Mouse (Mus musculus): Measurements from ENCODE around the gene Tgfbr2. TPM values are rescaled to one million over a fixed set of nuclear protein-coding genes. Genes with fewer than 3 reads are reported as not detected.
A peak's percentile ranks its signal among the peaks of the same experiment; 100 is the strongest.

Tgfbr2 gene
- polyA plus RNA-seq, 1 experiment from 2014 or later = 27.2 TPM

DNA sequence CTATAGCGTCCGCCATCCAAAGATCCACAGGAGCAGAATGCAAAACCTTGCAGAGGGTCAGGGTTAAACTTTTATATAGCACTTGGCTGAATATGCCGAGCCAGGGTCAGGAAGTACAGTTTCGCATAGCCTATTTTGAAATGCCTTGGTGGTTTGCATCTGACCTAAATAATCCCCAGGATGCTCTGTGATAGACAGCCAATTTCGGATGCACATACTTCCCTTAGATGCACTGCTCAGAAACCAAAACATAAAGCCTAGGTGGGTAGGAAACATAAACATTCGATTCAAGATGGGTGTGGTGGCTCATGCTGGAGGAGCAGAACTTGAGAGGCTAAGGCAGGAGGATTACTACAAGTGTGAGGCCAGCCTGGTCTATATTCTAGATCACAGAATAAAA lies 6.1 kb downstream of the Tgfbr2 start:
- Histone ChIP-seq H3K27me3 (ENCODE audit: control insufficient read depth, insufficient read depth, low read length) (no peaks in the 10 kb centered on the region), H3K4me2 (replicated peaks; ENCODE audit: low read depth, low read length) (no peak overlapping the region)
- 62% methylated on average over 6 of the region's 6 CpGs for WGBS

GRCm38 (mm10) chr9:116167304-116167880 lies 7.8 kb downstream of the Tgfbr2 start:
- Histone ChIP-seq H3K4me2 (replicated peaks; ENCODE audit: low read depth, low read length) (no peak overlapping the region), H3K36me3 (ENCODE audit: control insufficient read depth, insufficient read depth, low read length) (no peaks in the 10 kb centered on the region), H3K4me1 (ENCODE audit: control insufficient read depth, insufficient read depth, low read length) (peaks cover 20% of the 10 kb centered on the region), H3K9ac (ENCODE audit: low read depth, low read length) (no peak overlapping the region), H3K27ac (ENCODE audit: low read depth, low read length) (peak overlapping the region; percentile 51; the same call in 1 of the 2 replicates), H3K9me3 (ENCODE audit: control insufficient read depth, low read length) (peaks cover 2% of the 10 kb centered on the region; the same call in 1 of the 2 replicates), H3K27me3 (ENCODE audit: control insufficient read depth, insufficient read depth, low read length) (no peaks in the 10 kb centered on the region), H3K4me3 (ENCODE audit: low read length) (no peak overlapping the region)
- no peak for ATAC-seq (ENCODE audit: low FRiP score, low TSS enrichment)
- WGBS = 72% methylated on average over 6 of the region's 6 CpGs

More for the DNA sequence above, 6.1 kb downstream of the Tgfbr2 start:
- no peak for ATAC-seq (ENCODE audit: low FRiP score, low TSS enrichment)
- Histone ChIP-seq H3K9me3 (ENCODE audit: control insufficient read depth, low read length) (no peaks in the 10 kb centered on the region), H3K4me1 (ENCODE audit: control insufficient read depth, insufficient read depth, low read length) (peaks cover 25% of the 10 kb centered on the region), H3K4me3 (ENCODE audit: low read length) (no peak overlapping the region), H3K27ac (ENCODE audit: low read depth, low read length) (no peak overlapping the region), H3K36me3 (ENCODE audit: control insufficient read depth, insufficient read depth, low read length) (no peaks in the 10 kb centered on the region), H3K9ac (ENCODE audit: low read depth, low read length) (no peak overlapping the region)

DNA sequence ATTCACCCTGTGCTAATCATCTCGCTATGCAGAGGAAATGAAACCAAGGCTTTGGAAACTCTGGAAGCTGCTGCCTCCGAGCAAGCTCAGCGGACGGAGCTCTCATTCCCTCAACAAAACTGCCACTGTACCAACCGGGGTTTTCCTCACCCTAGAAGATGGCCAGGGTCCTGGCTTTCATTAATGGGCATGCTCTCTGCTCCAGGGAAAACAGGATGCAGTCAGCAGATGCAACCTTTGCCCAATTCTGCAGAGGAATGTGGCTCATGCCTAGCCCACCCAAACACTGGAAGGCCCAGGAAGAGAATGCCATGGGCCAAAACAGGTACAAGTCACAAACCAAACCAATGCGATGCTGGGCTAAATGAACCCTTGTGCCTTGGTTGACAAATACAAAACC lies 8.8 kb downstream of the Tgfbr2 start:
- no peaks in the 10 kb centered on the region for H3K36me3 ChIP-seq (ENCODE audit: control insufficient read depth, insufficient read depth, low read length)
- no peaks in the 10 kb centered on the region for H3K27me3 ChIP-seq (ENCODE audit: control insufficient read depth, insufficient read depth, low read length)
- H3K9me3 ChIP-seq (ENCODE audit: control insufficient read depth, low read length) = peaks cover 2% of the 10 kb centered on the region; the same call in 1 of the 2 replicates
- no peak for ATAC-seq (ENCODE audit: low FRiP score, low TSS enrichment)
- H3K9ac ChIP-seq (ENCODE audit: low read depth, low read length) = no peak overlapping the region
- H3K4me1 ChIP-seq (ENCODE audit: control insufficient read depth, insufficient read depth, low read length) = peaks cover 19% of the 10 kb centered on the region
- no peak overlapping the region for H3K4me3 ChIP-seq (ENCODE audit: low read length)
- H3K27ac ChIP-seq (ENCODE audit: low read depth, low read length) = no peak overlapping the region
- WGBS = 75% methylated on average over 6 of the region's 6 CpGs
- H3K4me2 ChIP-seq (replicated peaks; ENCODE audit: low read depth, low read length) = no peak overlapping the region

DNA sequence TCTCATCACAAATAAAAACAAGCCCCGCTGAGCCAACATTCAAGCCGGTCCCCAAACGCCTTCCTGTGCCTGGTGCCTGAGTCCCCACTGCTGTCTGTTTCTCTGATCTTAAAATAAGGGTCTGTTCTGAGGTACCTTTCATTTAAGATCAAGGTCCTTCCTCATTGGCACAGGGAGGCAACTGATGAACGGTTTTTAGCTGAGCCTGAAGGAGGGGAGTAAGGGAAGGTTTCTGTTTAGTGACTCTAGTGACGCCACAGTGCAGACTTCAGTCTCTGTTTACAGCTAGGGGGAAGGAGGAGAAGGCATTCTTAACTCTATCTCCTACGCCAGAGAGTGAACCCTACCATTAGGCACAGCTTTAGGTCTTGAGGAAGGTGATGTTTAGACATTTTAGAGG lies 11.3 kb downstream of the Tgfbr2 start:
- WGBS = 81% methylated on average over 6 of the region's 6 CpGs
- H3K4me1 ChIP-seq (ENCODE audit: control insufficient read depth, insufficient read depth, low read length) = peaks cover 2% of the 10 kb centered on the region
- no peak overlapping the region for H3K9ac ChIP-seq (ENCODE audit: low read depth, low read length)
- no peak overlapping the region for H3K27ac ChIP-seq (ENCODE audit: low read depth, low read length)
- no peak overlapping the region for H3K4me3 ChIP-seq (ENCODE audit: low read length)
- no peak overlapping the region for H3K4me2 ChIP-seq (replicated peaks; ENCODE audit: low read depth, low read length)
- ATAC-seq (ENCODE audit: low FRiP score, low TSS enrichment) = no peak
- no peaks in the 10 kb centered on the region for H3K27me3 ChIP-seq (ENCODE audit: control insufficient read depth, insufficient read depth, low read length)
- peaks cover 2% of the 10 kb centered on the region; the same call in 1 of the 2 replicates for H3K9me3 ChIP-seq (ENCODE audit: control insufficient read depth, low read length)
- no peaks in the 10 kb centered on the region for H3K36me3 ChIP-seq (ENCODE audit: control insufficient read depth, insufficient read depth, low read length)

DNA sequence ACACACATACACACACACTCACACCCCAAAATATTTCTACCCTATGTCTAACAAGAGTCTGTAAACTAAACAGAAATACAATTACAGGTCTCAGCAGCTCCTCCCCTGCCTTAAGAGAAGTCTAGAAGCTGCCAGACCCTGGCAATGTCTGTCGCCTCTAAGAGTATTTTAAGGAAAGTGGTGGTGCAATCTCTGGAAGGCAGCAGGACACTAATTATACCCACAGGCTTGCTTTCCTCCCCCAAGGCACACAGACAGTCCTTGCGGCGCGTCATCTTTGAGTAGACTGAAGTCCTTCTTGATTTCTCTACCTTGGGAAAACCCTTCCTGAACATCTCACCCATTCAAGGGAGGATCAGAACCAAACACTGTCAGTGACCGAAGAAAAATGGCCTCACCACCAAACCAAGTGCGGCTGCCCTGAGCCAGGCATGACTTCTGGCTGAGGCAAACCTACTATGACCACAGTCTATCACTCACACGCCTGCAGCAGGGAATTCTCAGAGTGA lies 12.2 kb downstream of the Tgfbr2 start:
- Histone ChIP-seq H3K4me3 (ENCODE audit: low read length) (no peak overlapping the region), H3K4me1 (ENCODE audit: control insufficient read depth, insufficient read depth, low read length) (no peaks in the 10 kb centered on the region; the same call in 1 of the 2 replicates), H3K36me3 (ENCODE audit: control insufficient read depth, insufficient read depth, low read length) (no peaks in the 10 kb centered on the region), H3K9me3 (ENCODE audit: control insufficient read depth, low read length) (peaks cover 2% of the 10 kb centered on the region; the same call in 1 of the 2 replicates), H3K4me2 (replicated peaks; ENCODE audit: low read depth, low read length) (no peak overlapping the region), H3K27me3 (ENCODE audit: control insufficient read depth, insufficient read depth, low read length) (no peaks in the 10 kb centered on the region), H3K27ac (ENCODE audit: low read depth, low read length) (no peak overlapping the region), H3K9ac (ENCODE audit: low read depth, low read length) (no peak overlapping the region)
- no peak for ATAC-seq (ENCODE audit: low FRiP score, low TSS enrichment)
- 97% methylated on average over 7 of the region's 7 CpGs for WGBS

GRCm38 (mm10) chr9:116160860-116161259 lies 14.3 kb downstream of the Tgfbr2 start:
- no peaks in the 10 kb centered on the region for H3K36me3 ChIP-seq (ENCODE audit: control insufficient read depth, insufficient read depth, low read length)
- H3K4me2 ChIP-seq (replicated peaks; ENCODE audit: low read depth, low read length) = no peak overlapping the region
- no peaks in the 10 kb centered on the region for H3K27me3 ChIP-seq (ENCODE audit: control insufficient read depth, insufficient read depth, low read length)
- ATAC-seq (ENCODE audit: low FRiP score, low TSS enrichment) = no peak
- H3K4me1 ChIP-seq (ENCODE audit: control insufficient read depth, insufficient read depth, low read length) = no peaks in the 10 kb centered on the region
- H3K9me3 ChIP-seq (ENCODE audit: control insufficient read depth, low read length) = peaks cover 2% of the 10 kb centered on the region; the same call in 1 of the 2 replicates
- H3K27ac ChIP-seq (ENCODE audit: low read depth, low read length) = no peak overlapping the region
- no peak overlapping the region for H3K4me3 ChIP-seq (ENCODE audit: low read length)
- WGBS = 85% methylated on average over 7 of the region's 7 CpGs
- no peak overlapping the region for H3K9ac ChIP-seq (ENCODE audit: low read depth, low read length)

DNA sequence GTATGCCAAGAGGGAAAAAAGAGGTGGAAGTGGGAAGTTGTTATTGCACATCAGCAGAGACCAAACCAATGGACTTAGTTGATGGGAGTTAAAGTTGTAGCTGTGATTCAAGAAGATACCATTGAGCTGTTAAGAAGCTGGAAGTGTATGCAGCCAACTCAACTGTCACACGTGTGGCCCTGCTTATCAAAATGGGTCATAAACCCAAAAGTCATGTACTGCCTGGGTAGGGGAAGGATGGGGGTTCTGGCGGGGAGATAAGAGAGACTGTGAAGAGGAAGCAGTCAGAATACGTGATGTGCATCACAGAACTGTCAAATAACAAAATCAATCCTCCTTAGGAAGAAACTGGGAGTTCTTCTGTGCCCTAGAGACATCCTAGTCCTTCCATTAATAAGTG lies 15.1 kb downstream of the Tgfbr2 start:
- no peak overlapping the region for H3K4me3 ChIP-seq (ENCODE audit: low read length)
- no peak for ATAC-seq (ENCODE audit: low FRiP score, low TSS enrichment)
- no peak overlapping the region for H3K9ac ChIP-seq (ENCODE audit: low read depth, low read length)
- no peaks in the 10 kb centered on the region for H3K4me1 ChIP-seq (ENCODE audit: control insufficient read depth, insufficient read depth, low read length)
- no peaks in the 10 kb centered on the region for H3K36me3 ChIP-seq (ENCODE audit: control insufficient read depth, insufficient read depth, low read length)
- WGBS = 89% methylated on average over 3 of the region's 3 CpGs
- no peak overlapping the region for H3K27ac ChIP-seq (ENCODE audit: low read depth, low read length)
- H3K9me3 ChIP-seq (ENCODE audit: control insufficient read depth, low read length) = peaks cover 2% of the 10 kb centered on the region; the same call in 1 of the 2 replicates
- no peak overlapping the region for H3K4me2 ChIP-seq (replicated peaks; ENCODE audit: low read depth, low read length)
- H3K27me3 ChIP-seq (ENCODE audit: control insufficient read depth, insufficient read depth, low read length) = no peaks in the 10 kb centered on the region

- Histone ChIP-seq H3K4me2 (replicated peaks; ENCODE audit: low read depth, low read length) (no peak overlapping the region), H3K9me3 (ENCODE audit: control insufficient read depth, low read length) (no peaks in the 10 kb centered on the region), H3K9ac (ENCODE audit: low read depth, low read length) (no peak overlapping the region), H3K36me3 (ENCODE audit: control insufficient read depth, insufficient read depth, low read length) (no peaks in the 10 kb centered on the region; the same call in 1 of the 2 replicates), H3K27ac (ENCODE audit: low read depth, low read length) (no peak overlapping the region), H3K4me1 (ENCODE audit: control insufficient read depth, insufficient read depth, low read length) (0 out of 2 replicates have a peak, but pooled peaks cover 3% of the 10 kb centered on the region), H3K4me3 (ENCODE audit: low read length) (no peak overlapping the region), H3K27me3 (ENCODE audit: control insufficient read depth, insufficient read depth, low read length) (no peaks in the 10 kb centered on the region)
- WGBS = 79% methylated on average over 5 of the region's 5 CpGs
- ATAC-seq (ENCODE audit: low FRiP score, low TSS enrichment) = no peak
Observed at GRCm38 (mm10) chr9:116156501-116156900, 18.7 kb downstream of the Tgfbr2 start.

DNA sequence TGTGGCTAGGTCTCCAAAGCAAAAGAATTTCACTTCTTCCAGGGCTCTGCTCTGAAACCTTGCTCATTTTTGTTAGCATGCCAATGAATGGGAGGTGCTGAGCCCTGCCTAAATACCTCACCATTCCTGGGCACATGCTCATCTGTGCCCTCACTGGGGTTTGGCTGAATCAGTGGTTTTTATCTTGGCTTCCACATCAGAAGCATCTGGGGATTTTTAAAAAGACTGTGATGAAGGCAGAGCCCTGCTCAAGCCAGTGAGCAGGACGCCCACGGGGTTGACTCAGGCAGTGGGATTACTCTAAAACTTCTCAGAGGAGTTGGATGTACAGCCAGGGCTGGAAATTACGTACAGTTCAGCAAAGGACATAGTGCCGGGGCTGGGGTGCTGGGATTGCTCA lies 22.3 kb downstream of the Tgfbr2 start:
- Histone ChIP-seq H3K27me3 (ENCODE audit: control insufficient read depth, insufficient read depth, low read length) (no peaks in the 10 kb centered on the region), H3K4me3 (ENCODE audit: low read length) (no peak overlapping the region), H3K9me3 (ENCODE audit: control insufficient read depth, low read length) (no peaks in the 10 kb centered on the region), H3K36me3 (ENCODE audit: control insufficient read depth, insufficient read depth, low read length) (no peaks in the 10 kb centered on the region; the same call in 1 of the 2 replicates), H3K27ac (ENCODE audit: low read depth, low read length) (no peak overlapping the region), H3K4me2 (replicated peaks; ENCODE audit: low read depth, low read length) (no peak overlapping the region), H3K4me1 (ENCODE audit: control insufficient read depth, insufficient read depth, low read length) (peaks cover 13% of the 10 kb centered on the region; the same call in 1 of the 2 replicates), H3K9ac (ENCODE audit: low read depth, low read length) (no peak overlapping the region)
- WGBS = 71% methylated on average over 4 of the region's 4 CpGs
- ATAC-seq (ENCODE audit: low FRiP score, low TSS enrichment) = no peak
